Mouse (Mus musculus) ES-Bruce4 (cell line): ENCODE results near the gene Magoh. TPM values are rescaled to one million over a fixed set of nuclear protein-coding genes. Genes with fewer than 3 reads are reported as not detected.

ENCODE experiments used
- H3K27ac ChIP-seq: 2 replicates; pipeline ENCODE4 v1.5.1; 2012; ENCODE audit warnings: low read length, inconsistent platforms; ENCODE audit not compliant: insufficient read depth
- H3K27me3 ChIP-seq: 2 replicates; pipeline ENCODE4 v1.6.1; 2012; ENCODE audit warnings: mild to moderate bottlenecking, low read length, inconsistent platforms; ENCODE audit not compliant: control insufficient read depth, poor library complexity, insufficient read depth, severe bottlenecking
- H3K36me3 ChIP-seq: 2 replicates; pipeline ENCODE4 v1.6.1; 2012; ENCODE audit warnings: inconsistent platforms, mild to moderate bottlenecking, low read length, moderate library complexity; ENCODE audit not compliant: control insufficient read depth, poor library complexity, insufficient read depth, severe bottlenecking
- H3K4me1 ChIP-seq: one replicate; pipeline ENCODE4 v1.8.1; 2011; ENCODE audit warnings: low read length; ENCODE audit not compliant: control insufficient read depth, insufficient read depth
- H3K4me3 ChIP-seq: 2 replicates; pipeline ENCODE4 v1.5.1; 2011; ENCODE audit warnings: low read depth, mild to moderate bottlenecking, low read length
- H3K9ac ChIP-seq: 2 replicates; pipeline ENCODE4 v1.6.1; 2012; ENCODE audit warnings: low read depth, mild to moderate bottlenecking, inconsistent platforms; ENCODE audit not compliant: poor library complexity, severe bottlenecking
- H3K9me3 ChIP-seq: replicated peaks from 2 replicates; pipeline ENCODE4 v1.6.1; 2012; ENCODE audit warnings: mild to moderate bottlenecking, low read length, inconsistent platforms; ENCODE audit not compliant: control insufficient read depth, poor library complexity, insufficient read depth, severe bottlenecking
- CTCF ChIP-seq: IDR thresholded peaks from one replicate; pipeline ENCODE4 v1.8.1; 2011; ENCODE audit warnings: low read depth, low read length
- EP300 ChIP-seq: IDR thresholded peaks from 2 replicates; pipeline ENCODE4 v1.6.1; 2011; ENCODE audit warnings: low read depth, low read length; ENCODE audit not compliant: insufficient read depth
- POLR2A ChIP-seq: IDR thresholded peaks from one replicate; pipeline ENCODE4 v1.8.1; 2011; ENCODE audit warnings: low read length; ENCODE audit not compliant: insufficient read depth
- polyA plus RNA-seq: library from polyadenylated mRNA; stranded (reverse); fragments of >200 nt; gene quantifications from 2 replicates; pipeline ENCODE4 v1.2.4, GENCODE M21; 2011; ENCODE audit warnings: low read depth; ENCODE audit not compliant: missing spikeins, insufficient read depth, insufficient read length

The Magoh gene
- polyA plus RNA-seq, 1 experiment, result 205 TPM

DNA sequence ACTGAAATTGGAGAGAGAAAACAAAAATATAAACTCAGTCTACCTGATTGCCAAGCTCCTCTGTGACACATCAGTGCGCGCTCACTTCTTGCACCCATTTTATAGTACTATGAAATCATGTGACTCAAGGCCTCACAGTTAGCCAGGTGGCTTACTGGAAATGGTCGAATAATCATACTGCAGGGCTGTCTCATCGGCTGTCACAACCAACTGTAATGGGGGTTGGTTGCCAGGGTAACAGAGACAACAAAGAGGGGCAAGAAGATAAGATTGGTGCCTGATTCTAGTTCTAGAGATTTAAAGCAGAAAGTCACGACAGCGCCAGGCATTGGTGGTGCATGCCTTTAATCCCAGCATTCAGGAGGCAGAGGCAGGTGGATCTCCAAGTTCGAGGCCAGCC is 20.6 kb upstream of the Magoh start:
- TF ChIP-seq CTCF (no peak), EP300 (no peak), POLR2A (no peak)
- no peaks in the 10 kb centered on the region for H3K36me3 ChIP-seq

DNA sequence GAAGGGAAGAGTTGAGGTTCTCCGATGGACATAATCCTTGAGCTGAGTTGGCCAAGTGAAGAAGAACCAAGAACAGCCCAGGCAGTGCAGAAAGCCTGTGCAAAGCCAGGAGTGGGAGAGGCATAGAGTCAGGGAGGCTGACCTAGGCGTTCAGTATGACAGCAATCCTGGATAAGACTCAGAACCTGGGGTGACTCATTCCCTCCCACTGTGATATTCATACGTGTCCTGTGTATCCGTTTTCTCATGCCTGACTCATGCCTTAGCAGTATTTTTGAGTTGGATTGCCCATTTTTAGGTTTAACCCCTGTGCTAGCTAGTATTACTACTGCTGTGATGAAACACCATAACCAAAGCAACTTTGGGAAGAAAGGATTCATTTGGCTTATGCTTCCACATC is 14.7 kb upstream of the Magoh start:
- no peak overlapping the region for H3K27ac ChIP-seq
- H3K4me3 ChIP-seq, result no peak overlapping the region
- no peaks in the 10 kb centered on the region for H3K9me3 ChIP-seq
- no peaks in the 10 kb centered on the region for H3K4me1 ChIP-seq
- TF ChIP-seq EP300 (no peak), CTCF (no peak), POLR2A (no peak)
- H3K9ac ChIP-seq, result no peak overlapping the region
- no peaks in the 10 kb centered on the region for H3K36me3 ChIP-seq
- H3K27me3 ChIP-seq, result no peaks in the 10 kb centered on the region

More for the DNA sequence above, 20.6 kb upstream of the Magoh start:
- H3K9ac ChIP-seq, result no peak overlapping the region
- no peaks in the 10 kb centered on the region for H3K4me1 ChIP-seq
- no peaks in the 10 kb centered on the region for H3K27me3 ChIP-seq
- H3K9me3 ChIP-seq, result no peaks in the 10 kb centered on the region
- H3K4me3 ChIP-seq, result no peak overlapping the region
- no peak overlapping the region for H3K27ac ChIP-seq

GRCm38 (mm10) chr4:107881631-107882030 is 2.1 kb downstream of the Magoh start:
- Histone ChIP-seq H3K9me3 (no peaks in the 10 kb centered on the region), H3K4me3 (no peak overlapping the region), H3K27me3 (no peaks in the 10 kb centered on the region), H3K9ac (no peak overlapping the region), H3K27ac (no peak overlapping the region), H3K36me3 (peaks cover 37% of the 10 kb centered on the region), H3K4me1 (no peaks in the 10 kb centered on the region)
- no peak for TF ChIP-seq CTCF
- TF ChIP-seq EP300, result no peak
- TF ChIP-seq POLR2A, result no peak

- H3K4me1 ChIP-seq, result peaks cover 2% of the 10 kb centered on the region
- TF ChIP-seq POLR2A, result no peak
- TF ChIP-seq EP300, result no peak
- TF ChIP-seq CTCF, result no peak
- peaks cover 42% of the 10 kb centered on the region for H3K36me3 ChIP-seq
- no peak overlapping the region for H3K27ac ChIP-seq
- H3K4me3 ChIP-seq, result no peak overlapping the region
- H3K9ac ChIP-seq, result no peak overlapping the region
- H3K27me3 ChIP-seq, result no peaks in the 10 kb centered on the region
- H3K9me3 ChIP-seq, result no peaks in the 10 kb centered on the region
Observed at GRCm38 (mm10) chr4:107886371-107886770, 6.8 kb downstream of the Magoh start.

- peak overlapping the region; percentile 62 for H3K27ac ChIP-seq
- peaks cover 25% of the 10 kb centered on the region for H3K36me3 ChIP-seq
- H3K9me3 ChIP-seq, result no peaks in the 10 kb centered on the region
- peaks cover 2% of the 10 kb centered on the region for H3K4me1 ChIP-seq
- H3K9ac ChIP-seq, result peak overlapping the region; percentile 61
- TF ChIP-seq EP300 (no peak), CTCF (no peak), POLR2A (no peak)
- no peaks in the 10 kb centered on the region for H3K27me3 ChIP-seq
- H3K4me3 ChIP-seq, result peak overlapping the region; percentile 88
Observed at GRCm38 (mm10) chr4:107889385-107889730, 9.8 kb downstream of the Magoh start.

DNA sequence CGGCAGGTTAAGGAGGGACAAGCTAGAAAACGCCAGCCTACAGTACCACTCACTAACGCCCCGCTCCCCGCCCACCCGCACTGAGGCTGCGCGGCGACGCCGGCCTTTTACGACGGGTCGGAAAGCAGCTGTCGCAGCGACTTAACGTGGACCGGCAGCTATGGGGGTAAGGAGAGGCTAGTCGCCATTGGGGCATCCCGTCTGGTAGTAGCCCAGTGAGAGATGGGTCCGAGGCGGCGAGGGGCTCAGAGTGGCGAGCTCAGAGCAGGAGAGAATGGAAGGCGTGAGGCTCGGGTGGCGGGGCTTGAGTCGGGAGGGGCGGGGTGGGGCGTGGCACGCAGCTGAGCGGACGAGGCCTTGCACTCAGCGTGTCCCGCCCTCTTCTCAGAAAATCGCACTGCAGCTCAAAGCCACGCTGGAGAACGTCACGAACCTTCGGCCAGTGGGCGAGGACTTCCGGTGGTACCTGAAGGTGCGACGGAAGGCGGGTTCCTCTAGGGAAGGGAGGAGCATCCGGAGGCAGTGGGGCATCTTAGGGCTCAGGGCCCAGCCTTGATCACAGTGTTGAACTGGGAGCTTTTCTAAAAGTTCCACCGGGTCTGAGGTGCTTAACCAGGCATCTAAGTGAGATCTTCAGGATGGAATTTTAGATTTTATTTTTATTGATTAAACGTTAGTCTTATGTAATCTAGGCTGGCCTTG is 10.3 kb downstream of the Magoh start, which contains the start of gene 0610037L13Rik:
Gene 0610037L13Rik (plus strand): TSS at position 83 of the 702 bp plus-strand sequence.
- peaks cover 20% of the 10 kb centered on the region for H3K36me3 ChIP-seq
- H3K27me3 ChIP-seq, result no peaks in the 10 kb centered on the region
- peak within 1 kb of the TSS; percentile 88 for H3K4me3 ChIP-seq
- peaks cover 2% of the 10 kb centered on the region for H3K4me1 ChIP-seq
- H3K9me3 ChIP-seq, result no peaks in the 10 kb centered on the region
- peak within 1 kb of the TSS; percentile 72 for H3K9ac ChIP-seq
- peak within 1 kb of the TSS; percentile 62 for H3K27ac ChIP-seq
- TF ChIP-seq CTCF (no peak), EP300 (0 out of 2 replicates have a peak, but pooled peaks have one; percentile 61), POLR2A (peak; percentile 75)
